Mouse (Mus musculus): Measurements from ENCODE around the gene Cnot1. TPM values are rescaled to one million over a fixed set of nuclear protein-coding genes. Genes with fewer than 3 reads are reported as not detected.

Gene Cnot1
- 231 TPM in 1 of 2 replicates, not detected in the other for polyA plus RNA-seq (2012; ENCODE audit: insufficient read depth, insufficient read length, low replicate concordance, missing spikeins)

DNA sequence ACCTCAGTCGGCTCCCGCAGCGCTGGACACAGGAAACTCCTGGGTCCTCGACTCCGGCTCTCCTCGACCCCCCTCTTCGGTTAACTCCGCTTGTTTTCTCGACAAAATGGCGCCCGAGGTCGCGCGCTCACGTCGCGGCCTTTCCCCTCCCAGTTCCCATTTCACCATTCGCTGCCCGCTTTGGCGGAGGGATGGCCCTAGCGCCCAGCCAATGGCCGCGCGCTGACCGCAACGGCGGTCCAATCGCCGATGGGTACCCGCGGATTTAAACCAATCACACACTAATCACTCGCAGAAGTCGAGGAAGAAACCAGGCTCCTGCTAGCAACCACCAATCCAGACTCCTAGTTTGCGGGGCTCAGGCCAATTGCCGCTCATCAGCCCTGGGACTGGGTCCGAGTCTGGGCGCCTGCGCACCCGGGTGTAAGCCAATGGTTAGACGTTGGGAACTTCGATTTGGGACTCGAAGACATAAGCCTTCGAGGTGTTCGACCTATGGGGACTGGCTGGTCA lies at the start of gene Cnot1:
TSS of gene Cnot1 (minus strand) at position 134 of the 513 bp plus-strand sequence.
- peaks cover 4% of the 10 kb centered on the region for H3K4me1 ChIP-seq (ENCODE audit: control insufficient read depth, insufficient read depth, low read length)
- peak within 1 kb of the TSS; percentile 95 for H3K27ac ChIP-seq (ENCODE audit: insufficient read depth, low read depth, low read length)
- H3K4me3 ChIP-seq (ENCODE audit: insufficient read depth, low read depth, low read length): peak within 1 kb of the TSS; percentile 95
- 0 out of 2 replicates have a peak, but pooled peaks have one; percentile 33 for TF ChIP-seq POLR2A (IDR thresholded peaks at IDR 0.05; ENCODE audit: insufficient read depth, low read depth, low read length)
- TF ChIP-seq CTCF (IDR thresholded peaks at IDR 0.05; ENCODE audit: insufficient read depth, low read depth, low read length): no peak
- under 1% methylated on average over 44 of the region's 44 CpGs for WGBS

DNA sequence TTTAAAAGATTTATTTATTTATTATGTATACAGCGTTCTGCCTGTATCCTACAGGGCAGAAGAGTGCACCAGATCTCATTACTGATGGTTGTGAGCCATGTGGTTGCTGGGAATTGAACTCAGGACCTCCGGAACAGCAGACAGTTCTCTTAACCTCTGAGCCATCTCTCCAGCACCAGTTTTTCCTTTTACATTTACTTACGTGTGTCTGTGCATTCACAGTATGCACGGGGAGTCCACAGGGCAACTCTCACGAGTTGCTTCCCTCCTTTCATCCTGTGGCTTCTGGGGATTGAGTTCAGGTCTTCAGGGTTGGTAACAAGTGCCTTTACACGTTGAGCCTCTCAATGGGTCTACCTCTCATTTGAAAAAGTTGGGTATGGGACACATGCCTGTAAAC lies 46.9 kb upstream of the Cnot1 start:
- Histone ChIP-seq H3K4me3 (ENCODE audit: insufficient read depth, low read depth, low read length) (no peak overlapping the region), H3K4me1 (ENCODE audit: control insufficient read depth, insufficient read depth, low read length) (peaks cover 6% of the 10 kb centered on the region), H3K27ac (ENCODE audit: insufficient read depth, low read depth, low read length) (no peak overlapping the region)
- TF ChIP-seq CTCF (IDR thresholded peaks at IDR 0.05; ENCODE audit: insufficient read depth, low read depth, low read length) (no peak), POLR2A (IDR thresholded peaks at IDR 0.05; ENCODE audit: insufficient read depth, low read depth, low read length) (no peak)
- 82% methylated on average over 6 of the region's 6 CpGs for WGBS

DNA sequence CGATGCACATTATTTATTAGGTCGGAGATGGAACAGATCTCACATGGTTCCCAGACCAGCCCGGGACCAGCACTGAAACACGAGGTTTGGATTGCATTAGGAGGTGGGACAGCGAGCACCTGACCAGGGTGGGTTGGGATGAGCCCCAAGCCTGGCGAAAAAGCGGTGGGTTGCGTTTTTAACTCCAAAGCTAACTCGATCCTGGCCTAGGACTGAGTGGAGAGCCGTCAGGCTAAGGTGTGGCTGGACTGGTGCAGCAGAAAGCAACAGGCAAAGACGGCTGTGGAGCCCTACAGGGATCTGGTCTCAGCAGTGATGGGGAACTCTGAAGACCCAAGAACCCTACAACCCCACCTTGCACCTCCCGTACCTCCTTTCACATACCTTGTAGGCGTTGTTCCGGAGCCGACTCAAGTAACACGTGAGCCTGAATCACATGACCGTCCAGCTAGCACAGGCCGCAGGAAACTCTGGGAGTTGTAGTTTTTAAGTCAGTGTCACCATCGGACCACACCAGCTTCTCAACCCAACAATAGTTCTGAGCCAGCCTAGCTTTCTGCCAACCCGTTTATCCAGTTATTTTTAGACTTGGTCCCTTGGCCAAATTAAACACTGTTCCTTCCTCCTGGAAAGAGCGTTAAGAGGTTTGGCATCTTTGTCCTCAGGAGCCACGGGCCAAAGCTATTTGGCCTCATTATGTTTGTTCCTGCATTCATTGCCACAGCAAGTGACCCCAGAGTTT lies 46.0 kb upstream of the Cnot1 start, which contains the start of gene Slc38a7:
TSS of gene Slc38a7 (minus strand) at position 438 of the 742 bp plus-strand sequence.
- WGBS: 6% methylated on average over 22 of the region's 22 CpGs

DNA sequence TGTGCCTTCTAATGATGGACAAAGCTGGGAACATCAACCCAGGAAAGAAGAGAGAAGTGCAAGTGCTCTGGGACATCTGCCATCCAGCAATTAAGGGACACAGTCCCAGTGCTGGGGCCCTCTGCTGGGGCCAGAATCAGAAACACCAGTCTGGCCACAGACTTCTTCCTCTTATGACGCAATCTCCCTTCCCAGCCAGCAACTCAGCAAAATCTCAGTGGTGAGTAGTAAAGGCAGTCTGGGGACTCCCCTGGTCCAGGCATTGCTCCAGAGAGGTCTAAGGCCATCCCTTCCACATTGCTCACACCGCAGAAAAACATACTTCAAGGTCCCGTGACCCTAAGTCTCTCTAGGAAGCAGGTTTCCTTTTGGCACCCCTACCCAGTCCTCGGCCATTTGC lies 45.0 kb upstream of the Cnot1 start:
- H3K4me3 ChIP-seq (ENCODE audit: insufficient read depth, low read depth, low read length): peak overlapping the region; percentile 82
- H3K4me1 ChIP-seq (ENCODE audit: control insufficient read depth, insufficient read depth, low read length): peaks cover 10% of the 10 kb centered on the region
- WGBS: 69% methylated on average over 4 of the region's 4 CpGs
- no peak overlapping the region for H3K27ac ChIP-seq (ENCODE audit: insufficient read depth, low read depth, low read length)
- TF ChIP-seq CTCF (IDR thresholded peaks at IDR 0.05; ENCODE audit: insufficient read depth, low read depth, low read length) (no peak), POLR2A (IDR thresholded peaks at IDR 0.05; ENCODE audit: insufficient read depth, low read depth, low read length) (no peak)

More for the DNA sequence above, 46.0 kb upstream of the Cnot1 start, which contains the start of gene Slc38a7:
- peaks cover 8% of the 10 kb centered on the region for H3K4me1 ChIP-seq (ENCODE audit: control insufficient read depth, insufficient read depth, low read length)
- no peak for TF ChIP-seq CTCF (IDR thresholded peaks at IDR 0.05; ENCODE audit: insufficient read depth, low read depth, low read length)
- no peak for TF ChIP-seq POLR2A (IDR thresholded peaks at IDR 0.05; ENCODE audit: insufficient read depth, low read depth, low read length)
- H3K4me3 ChIP-seq (ENCODE audit: insufficient read depth, low read depth, low read length): peak within 1 kb of the TSS; percentile 82
- H3K27ac ChIP-seq (ENCODE audit: insufficient read depth, low read depth, low read length): no peak within 1 kb of the TSS

DNA sequence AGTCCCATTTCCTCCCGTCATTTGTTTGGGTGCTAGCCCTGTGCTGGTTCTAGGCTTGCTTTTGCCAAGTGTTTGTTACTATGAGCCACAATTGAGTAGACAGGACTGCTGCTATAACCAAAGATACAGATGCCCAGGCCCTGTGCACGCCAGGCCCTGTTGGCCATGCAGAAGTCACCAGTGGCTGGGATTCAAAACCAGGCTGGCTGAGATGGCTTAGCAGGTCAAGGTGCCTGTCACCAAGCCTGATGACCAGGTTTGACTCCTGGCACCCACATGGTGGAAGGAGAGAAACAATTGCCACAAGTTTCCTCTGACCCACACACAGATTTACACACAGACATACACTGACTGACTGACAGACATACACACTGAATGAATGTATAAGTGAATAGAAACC lies 43.1 kb upstream of the Cnot1 start:
- no peak overlapping the region for H3K27ac ChIP-seq (ENCODE audit: insufficient read depth, low read depth, low read length)
- 87% methylated on average over 2 of the region's 2 CpGs for WGBS
- TF ChIP-seq POLR2A (IDR thresholded peaks at IDR 0.05; ENCODE audit: insufficient read depth, low read depth, low read length) (no peak), CTCF (IDR thresholded peaks at IDR 0.05; ENCODE audit: insufficient read depth, low read depth, low read length) (no peak)
- no peak overlapping the region for H3K4me3 ChIP-seq (ENCODE audit: insufficient read depth, low read depth, low read length)
- H3K4me1 ChIP-seq (ENCODE audit: control insufficient read depth, insufficient read depth, low read length): peaks cover 10% of the 10 kb centered on the region

DNA sequence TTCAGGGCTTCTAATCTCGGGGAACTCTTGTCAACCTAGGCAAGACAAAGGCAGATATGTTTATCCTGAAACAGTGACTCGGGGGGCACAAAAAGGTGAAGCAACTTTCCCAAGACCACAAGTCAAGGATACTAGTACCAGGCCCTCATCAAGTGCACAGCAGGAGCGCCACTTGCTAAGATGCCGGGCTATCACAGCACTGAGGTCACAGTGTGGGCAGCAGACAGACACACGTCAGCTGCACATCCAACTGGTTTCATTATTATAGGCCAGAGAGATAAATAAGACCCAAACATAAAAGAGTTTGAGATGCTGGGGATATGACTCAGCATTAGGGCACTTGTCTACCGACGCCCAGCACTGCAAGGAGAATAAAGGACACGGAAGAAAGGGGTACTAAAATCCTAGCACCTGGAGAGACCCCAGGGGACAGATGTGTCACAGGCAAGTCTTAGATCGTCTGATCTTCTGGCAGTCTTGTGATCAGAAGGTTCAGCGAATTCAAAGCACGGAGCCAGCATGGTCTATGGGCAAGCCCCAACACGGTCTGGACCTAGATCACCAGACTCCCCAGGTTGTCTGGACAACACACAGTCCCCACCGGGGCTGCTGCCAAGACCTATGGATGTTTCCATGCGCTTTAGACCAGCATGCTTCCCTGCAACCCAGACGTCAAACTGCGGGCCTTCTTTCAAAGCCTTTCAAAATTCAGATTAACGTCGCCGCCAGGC lies 41.6 kb upstream of the Cnot1 start:
- H3K4me3 ChIP-seq (ENCODE audit: insufficient read depth, low read depth, low read length): no peak overlapping the region
- no peak for TF ChIP-seq CTCF (IDR thresholded peaks at IDR 0.05; ENCODE audit: insufficient read depth, low read depth, low read length)
- TF ChIP-seq POLR2A (IDR thresholded peaks at IDR 0.05; ENCODE audit: insufficient read depth, low read depth, low read length): no peak
- WGBS: 93% methylated on average over 19 of the region's 19 CpGs
- H3K4me1 ChIP-seq (ENCODE audit: control insufficient read depth, insufficient read depth, low read length): peaks cover 11% of the 10 kb centered on the region
- no peak overlapping the region for H3K27ac ChIP-seq (ENCODE audit: insufficient read depth, low read depth, low read length)

DNA sequence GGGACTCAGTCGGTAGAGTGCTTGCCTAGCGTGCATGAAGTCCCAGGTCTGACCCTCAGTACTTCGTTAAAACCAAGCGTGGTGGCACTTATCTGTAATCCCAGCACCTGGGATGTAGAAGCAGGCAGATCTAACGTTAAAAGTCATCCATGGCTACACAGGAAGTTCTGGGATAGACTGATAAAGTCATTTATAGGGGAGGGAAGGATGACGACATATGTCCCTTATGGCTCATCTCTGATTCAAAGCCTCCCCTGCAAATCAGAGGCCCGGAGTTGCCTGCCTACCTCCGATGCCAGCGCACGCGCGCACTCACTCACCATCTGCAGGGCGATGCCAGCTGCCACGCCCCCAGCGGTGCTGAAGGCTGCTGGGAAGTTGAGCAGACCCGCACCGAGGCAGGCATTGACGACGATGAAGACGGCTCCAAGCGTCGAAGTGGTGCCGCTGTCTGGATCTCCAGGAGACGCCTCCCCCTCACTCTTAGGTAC lies 40.8 kb upstream of the Cnot1 start:
- no peak for TF ChIP-seq CTCF (IDR thresholded peaks at IDR 0.05; ENCODE audit: insufficient read depth, low read depth, low read length)
- no peak for TF ChIP-seq POLR2A (IDR thresholded peaks at IDR 0.05; ENCODE audit: insufficient read depth, low read depth, low read length)
- Histone ChIP-seq H3K27ac (ENCODE audit: insufficient read depth, low read depth, low read length) (no peak overlapping the region), H3K4me3 (ENCODE audit: insufficient read depth, low read depth, low read length) (no peak overlapping the region), H3K4me1 (ENCODE audit: control insufficient read depth, insufficient read depth, low read length) (peaks cover 16% of the 10 kb centered on the region)
- WGBS: 83% methylated on average over 24 of the region's 24 CpGs

DNA sequence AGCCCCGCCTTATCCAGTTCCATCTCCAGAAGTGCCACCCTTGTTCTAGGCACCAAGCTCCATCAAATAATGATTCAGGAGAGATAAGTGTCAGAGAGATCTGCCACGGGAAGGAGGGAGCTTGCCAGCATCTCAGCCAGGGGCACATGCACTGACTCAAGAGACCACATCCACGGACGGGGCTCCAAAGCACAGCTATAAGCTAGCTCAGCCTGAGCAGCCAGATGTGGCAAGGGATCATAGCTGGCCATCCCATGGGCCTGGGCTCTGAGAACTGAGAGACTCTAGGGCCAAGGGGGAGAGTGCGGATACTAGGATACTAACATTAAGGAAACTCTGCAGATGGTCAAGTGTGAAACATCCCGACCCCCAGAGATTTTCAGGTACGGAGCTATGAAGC lies 37.8 kb upstream of the Cnot1 start:
- 92% methylated on average over 7 of the region's 7 CpGs for WGBS
- TF ChIP-seq CTCF (IDR thresholded peaks at IDR 0.05; ENCODE audit: insufficient read depth, low read depth, low read length) (no peak), POLR2A (IDR thresholded peaks at IDR 0.05; ENCODE audit: insufficient read depth, low read depth, low read length) (no peak)
- H3K4me3 ChIP-seq (ENCODE audit: insufficient read depth, low read depth, low read length): no peak overlapping the region
- H3K4me1 ChIP-seq (ENCODE audit: control insufficient read depth, insufficient read depth, low read length): peaks cover 15% of the 10 kb centered on the region; the same call in 1 of the 2 replicates
- no peak overlapping the region for H3K27ac ChIP-seq (ENCODE audit: insufficient read depth, low read depth, low read length)

Measured in olfactory bulb, adult 2 months (tissue).